Mouse (Mus musculus) embryonic fibroblast, embryonic 13.5 days (primary cell): ENCODE measurements around the gene Foxi1.

ENCODE experiments used
- CTCF ChIP-seq: IDR thresholded peaks from 2 replicates; pipeline ENCODE4 v1.5.1; 2011; ENCODE audit warnings: mild to moderate bottlenecking, control low read depth, low read length, moderate library complexity, borderline replicate concordance; ENCODE audit not compliant: insufficient read depth
- POLR2A ChIP-seq: IDR thresholded peaks from 2 replicates; pipeline ENCODE4 v1.6.1; 2011; ENCODE audit warnings: low read depth, mild to moderate bottlenecking, control low read depth, low read length, moderate library complexity

GRCm38 (mm10) chr11:34176371-34176770, 31.5 kb downstream of the Foxi1 start:
- TF ChIP-seq CTCF (no peak), POLR2A (no peak)
